In genomic region chr7:110060669-110061198, GRCm38 (mm10) we compare ENCODE assay signal across 8 mouse cellular contexts. TPM values are rescaled to one million over a fixed set of nuclear protein-coding genes. Genes with fewer than 3 reads are reported as not detected.
DNase-seq lines count a peak whose midpoint lies in the region; ATAC-seq and TF ChIP-seq lines count a peak whose summit lies in the region.

No protein-coding gene starts in this region.

- peaks cover 5 to 38% of the 10 kb centered on the region in 2 experiments for H3K36me3 ChIP-seq in CH12.LX (replicated peaks in 1 of 2; ENCODE audit: control insufficient read depth in 1 of 2, insufficient read depth in 1 of 2, low read length in 1 of 2)
- H3K36me3 ChIP-seq in embryonic facial prominence, embryonic 12.5 days, result peaks cover 10% of the 10 kb centered on the region; the same call in 1 of the 2 replicates
- H3K36me3 ChIP-seq in hindbrain, embryonic 13.5 days, result peaks cover 15% of the 10 kb centered on the region

- in situ Hi-C loops in CH12.LX (cut with MboI; ENCODE audit: low pct_ligation_motif_present, low pct_unique_long_range_greater_than_20kb, low sequenced_read_pairs), result no loop called here

- no peaks in the 10 kb centered on the region for H3K9me3 ChIP-seq in CH12.LX (replicated peaks; ENCODE audit: low read length)
- no peaks in the 10 kb centered on the region for H3K9me3 ChIP-seq in embryonic facial prominence, embryonic 12.5 days
- H3K9me3 ChIP-seq in hindbrain, embryonic 13.5 days, result no peaks in the 10 kb centered on the region

- H3K79me2 ChIP-seq in CH12.LX (replicated peaks; ENCODE audit: control insufficient read depth, extremely low read depth, insufficient read depth, poor library complexity, severe bottlenecking), result peaks cover 22% of the 10 kb centered on the region

- H3K27me3 ChIP-seq in CH12.LX (replicated peaks), result no peaks in the 10 kb centered on the region
- H3K27me3 ChIP-seq in embryonic facial prominence, embryonic 12.5 days, result no peaks in the 10 kb centered on the region
- H3K27me3 ChIP-seq in hindbrain, embryonic 13.5 days, result no peaks in the 10 kb centered on the region

- H3K4me1 ChIP-seq in CH12.LX (ENCODE audit: control insufficient read depth in 1 of 2, insufficient read depth in 2 of 2), result peaks cover 3 to 29% of the 10 kb centered on the region in 2 experiments; a peak in 3 of 4 replicates
- 0 out of 2 replicates have a peak, but pooled peaks cover 3% of the 10 kb centered on the region for H3K4me1 ChIP-seq in embryonic facial prominence, embryonic 12.5 days
- H3K4me1 ChIP-seq in hindbrain, embryonic 13.5 days (replicated peaks), result peaks cover 17% of the 10 kb centered on the region

- peak overlapping the region; percentile 86 for H3K9ac ChIP-seq in CH12.LX (ENCODE audit: insufficient read depth, low read depth)
- H3K9ac ChIP-seq in embryonic facial prominence, embryonic 12.5 days, result peak overlapping the region; percentile 91
- peak overlapping the region; percentile 96 for H3K9ac ChIP-seq in hindbrain, embryonic 13.5 days

- peak overlapping the region; percentile 66 to 93 (median 74) for H3K4me3 ChIP-seq in CH12.LX (replicated peaks in 1 of 3; ENCODE audit: low read depth in 2 of 3, low read length in 2 of 3, poor library complexity in 1 of 3)
- H3K4me3 ChIP-seq in embryonic facial prominence, embryonic 12.5 days, result peak overlapping the region; percentile 74
- H3K4me3 ChIP-seq in hindbrain, embryonic 13.5 days, result peak overlapping the region; percentile 77

- TF ChIP-seq CTCF in CH12.LX (conservative IDR thresholded peaks at IDR 0.05 in 1 of 2, IDR thresholded peaks at IDR 0.05 in 1 of 2; ENCODE audit: low read depth in 2 of 2, low read length in 2 of 2), result no peak

- TF ChIP-seq RAD21 in CH12.LX (IDR thresholded peaks at IDR 0.05; ENCODE audit: low read depth, low read length), result no peak

- no peak; the same call in 1 of the 2 replicates for TF ChIP-seq POLR2A in CH12.LX (IDR thresholded peaks at IDR 0.05; ENCODE audit: low read depth, low read length)

- peak; percentile 13 for ATAC-seq in embryonic facial prominence, embryonic 12.5 days (ENCODE audit: insufficient number of reproducible peaks, insufficient read depth, low FRiP score, low TSS enrichment)
- peak; percentile 39; the same call in 1 of the 2 replicates for ATAC-seq in hindbrain, embryonic 13.5 days (ENCODE audit: low FRiP score)
- peak; percentile 10 for ATAC-seq in megakaryocyte progenitor cell, adult 5-6 weeks (replicated peaks; ENCODE audit: poor library complexity)

- peak; percentile 21 for DNase-seq in heart, adult 8-10 months (ENCODE audit: low spot score)
- DNase-seq in heart, adult 11 months, result no peak
- DNase-seq in CH12.LX (ENCODE audit: extremely low read depth), result peak; percentile 53
- no peak for DNase-seq in adrenal gland, adult 8-10 months
- no peak for DNase-seq in frontal cortex, postnatal 14 days (ENCODE audit: low spot score in 2 of 2)

- H3K27ac ChIP-seq in CH12.LX (ENCODE audit: insufficient read depth, low read depth), result peak overlapping the region; percentile 84
- peak overlapping the region; percentile 98 for H3K27ac ChIP-seq in embryonic facial prominence, embryonic 12.5 days
- H3K27ac ChIP-seq in hindbrain, embryonic 13.5 days, result peak overlapping the region; percentile 100

- TF ChIP-seq EP300 in CH12.LX (IDR thresholded peaks at IDR 0.05; ENCODE audit: low read length), result no peak

- dilution Hi-C loops in CH12.LX (cut with MboI; ENCODE audit: extremely low pct_ligation_motif_present, extremely low pct_unique_long_range_greater_than_20kb, low sequenced_read_pairs), result no loop called here

- peak overlapping the region; percentile 98; the same call in 1 of the 2 replicates for H3K4me2 ChIP-seq in CH12.LX (ENCODE audit: insufficient read depth, low read depth, poor library complexity, severe bottlenecking)
- H3K4me2 ChIP-seq in embryonic facial prominence, embryonic 12.5 days (replicated peaks), result peak overlapping the region; percentile 59
- H3K4me2 ChIP-seq in hindbrain, embryonic 13.5 days, result peak overlapping the region; percentile 75

- WGBS in embryonic facial prominence, embryonic 12.5 days, result under 1% methylated on average over 26 of the region's 26 CpGs
- 1% methylated on average over 26 of the region's 26 CpGs for WGBS in hindbrain, embryonic 13.5 days

TF ChIP-seq in CH12.LX, 34 proteins besides CTCF, POLR2A, EP300 and RAD21:
- TF ChIP-seq UBTF (IDR thresholded peaks at IDR 0.05; ENCODE audit: low read depth, low read length), result 0 out of 2 replicates have a peak, but pooled peaks have one; percentile 51
- no peak; the same call in 1 of the 2 replicates for TF ChIP-seq CHD1 (IDR thresholded peaks at IDR 0.05; ENCODE audit: low read depth, low read length)
- TF ChIP-seq ZMIZ1 (IDR thresholded peaks at IDR 0.05; ENCODE audit: low read depth, low read length), result peak; percentile 14; the same call in 1 of the 2 replicates
- TF ChIP-seq POLR2AphosphoS2 (IDR thresholded peaks at IDR 0.05; ENCODE audit: low read depth, low read length), result peak; percentile 42; the same call in 1 of the 2 replicates
- TF ChIP-seq ZNF384 (IDR thresholded peaks at IDR 0.05; ENCODE audit: low read depth, low read length), result peak; percentile 55; the same call in 1 of the 2 replicates

RNA-seq across cellular contexts. Expression of gene Zfp143, which starts 0.3 kb away (rescaled TPM):
- 10 to 100 TPM in 1 of 4 experiments, 1 to 10 TPM in 3; 8.0 to 11.8 (median 8.8) TPM for total RNA-seq in heart, adult 8-10 months (2022)
- 17.0 and 18.4 TPM in 2 replicates for total RNA-seq in CH12.LX (2012; rRNA removed)
- 22.7 and 23.4 TPM in 2 replicates for total RNA-seq in CH12.LX (2014; rRNA removed)
- 17.1 and 17.5 TPM in 2 replicates for polyA plus RNA-seq in CH12.LX (2012; ENCODE audit: insufficient read length, low read depth)
- 19.3 and 21.8 TPM in 2 replicates for polyA plus RNA-seq in embryonic facial prominence, embryonic 12.5 days (2016; fragmentation: Nextera tagmentation; extraction: Ambion mirVana)
- polyA plus RNA-seq in hindbrain, embryonic 13.5 days (2015; fragmentation: Nextera tagmentation; extraction: Ambion mirVana), result 17.9 and 19.9 TPM in 2 replicates
- 20.8 and 28.5 TPM in 2 replicates for total RNA-seq in megakaryocyte progenitor cell, adult 5-6 weeks (2015)
- total RNA-seq in megakaryocyte progenitor cell, adult 5-6 weeks (2017), result 29.6 and 36.6 TPM in 2 replicates
- total RNA-seq in adrenal gland, adult 8-10 months (2022), result 10 to 100 TPM; 13.3 to 17.8 (median 15.7) TPM

RNA-seq across cellular contexts. Expression of gene Ipo7, which starts 42.7 kb away (rescaled TPM):
- 10 to 100 TPM; 88.7 to 97.8 (median 95.2) TPM for total RNA-seq in heart, adult 8-10 months (2022)
- total RNA-seq in CH12.LX (2012; rRNA removed), result 126 and 137 TPM in 2 replicates
- total RNA-seq in CH12.LX (2014; rRNA removed), result 181 and 198 TPM in 2 replicates
- 183 and 189 TPM in 2 replicates for polyA plus RNA-seq in CH12.LX (2012; ENCODE audit: insufficient read length, low read depth)
- polyA plus RNA-seq in embryonic facial prominence, embryonic 12.5 days (2016; fragmentation: Nextera tagmentation; extraction: Ambion mirVana), result 42.4 and 45.1 TPM in 2 replicates
- polyA plus RNA-seq in hindbrain, embryonic 13.5 days (2015; fragmentation: Nextera tagmentation; extraction: Ambion mirVana), result 42.2 and 42.7 TPM in 2 replicates
- total RNA-seq in megakaryocyte progenitor cell, adult 5-6 weeks (2015), result 121 and 127 TPM in 2 replicates
- 205 and 250 TPM in 2 replicates for total RNA-seq in megakaryocyte progenitor cell, adult 5-6 weeks (2017)
- 10 to 100 TPM; 70.6 to 95.7 (median 77.4) TPM for total RNA-seq in adrenal gland, adult 8-10 months (2022)

Comparison
In these comparisons a context has a peak if more than half of its experiments do, and no peak if none do; other contexts are left out.
1. DNase-seq: peak in heart, adult 8-10 months (single experiment) and CH12.LX (single experiment); none in heart, adult 11 months (single experiment), adrenal gland, adult 8-10 months (single experiment) and frontal cortex, postnatal 14 days (0 of 2).
2. Peak in every context shown above with its lines, with median percentiles within 50 percentile points of each other: H3K27ac ChIP-seq, H3K4me2 ChIP-seq, H3K4me3 ChIP-seq, H3K9ac ChIP-seq and ATAC-seq.